Mouse (Mus musculus): Measurements from ENCODE around the gene Mum1. TPM values are rescaled to one million over a fixed set of nuclear protein-coding genes. Genes with fewer than 3 reads are reported as not detected.

Gene Mum1
- polyA plus RNA-seq (2017; shearing (Covaris generic)): 10 to 100 TPM; 70.6 to 76.2 TPM

GRCm38 (mm10) chr10:80226416-80227165 is at the start of gene Mum1:
Gene Mum1, plus strand, starts transcription at chr10:80226434.

GRCm38 (mm10) chr10:80179068-80180051 is 46.9 kb upstream of the Mum1 start, which contains the start of gene Efna2:
Gene Efna2, plus strand, starts transcription at chr10:80179482.

GRCm38 (mm10) chr10:80248971-80249640 is 22.9 kb downstream of the Mum1 start, which contains the start of gene Ndufs7:
Gene Ndufs7, plus strand, starts transcription at chr10:80249121.

GRCm38 (mm10) chr10:80260642-80261584 is 34.7 kb downstream of the Mum1 start, which contains the start of the genes Gamt and Dazap1:
Gene Gamt, minus strand, starts transcription at chr10:80261012.
Gene Dazap1, plus strand, starts transcription at chr10:80261486.

GRCm38 (mm10) chr10:80292251-80293146 is 66.3 kb downstream of the Mum1 start, which contains the start of gene Rps15:
Gene Rps15, plus strand, starts transcription at chr10:80292453.

Other genes starting within 250 kb of the Mum1 start
- gene Tmem259, start 242.1 kb upstream of the Mum1 start, polyA plus RNA-seq (2017; shearing (Covaris generic)): 10 to 100 TPM; 24.8 to 28.5 TPM
- 100 to 1,000 TPM; 650 to 940 TPM for gene Cnn2, start 237.8 kb upstream of the Mum1 start, polyA plus RNA-seq (2017; shearing (Covaris generic))
- gene Abca7, start 229.9 kb upstream of the Mum1 start, polyA plus RNA-seq (2017; shearing (Covaris generic)): 10 to 100 TPM; 21.2 to 46.3 TPM
- 100 to 1,000 TPM; 587 to 734 TPM for gene Arhgap45, start 209.8 kb upstream of the Mum1 start, polyA plus RNA-seq (2017; shearing (Covaris generic))
- gene Polr2e, start 186.6 kb upstream of the Mum1 start, polyA plus RNA-seq (2017; shearing (Covaris generic)): 100 to 1,000 TPM; 167 to 199 TPM
- 100 to 1,000 TPM; 438 to 449 TPM for gene Gpx4, start 179.3 kb upstream of the Mum1 start, polyA plus RNA-seq (2017; shearing (Covaris generic))
- gene Sbno2, start 120.9 kb upstream of the Mum1 start, polyA plus RNA-seq (2017; shearing (Covaris generic)): 10 to 100 TPM; 34.5 to 48.9 TPM
- gene Stk11, start 110.6 kb upstream of the Mum1 start, polyA plus RNA-seq (2017; shearing (Covaris generic)): 10 to 100 TPM; 32.3 to 56.4 TPM
- gene Atp5d, start 87.8 kb upstream of the Mum1 start, polyA plus RNA-seq (2017; shearing (Covaris generic)): 100 to 1,000 TPM; 430 to 441 TPM
- gene Cbarp, start 85.6 kb upstream of the Mum1 start, polyA plus RNA-seq (2017; shearing (Covaris generic)): 1 to 10 TPM; 1.8 to 1.9 TPM
- 1 to 10 TPM; 3.1 to 8.5 TPM for gene Midn, start 78.2 kb upstream of the Mum1 start, polyA plus RNA-seq (2017; shearing (Covaris generic))
- 100 to 1,000 TPM; 134 to 324 TPM for gene Cirbp, start 60.4 kb upstream of the Mum1 start, polyA plus RNA-seq (2017; shearing (Covaris generic))
- 10 to 100 TPM; 19.3 to 25.7 TPM for gene 1600002K03Rik, start 53.5 kb upstream of the Mum1 start, polyA plus RNA-seq (2017; shearing (Covaris generic))
- not detected for gene Efna2, start 47.0 kb upstream of the Mum1 start, polyA plus RNA-seq (2017; shearing (Covaris generic))
- gene Ndufs7, start 22.7 kb downstream of the Mum1 start, polyA plus RNA-seq (2017; shearing (Covaris generic)): 100 to 1,000 TPM; 209 to 294 TPM
- gene Gamt, start 34.6 kb downstream of the Mum1 start, polyA plus RNA-seq (2017; shearing (Covaris generic)): 1 to 10 TPM in 1 of 2 experiments, under 1 TPM in 1; 0.42 to 1.2 TPM
- 10 to 100 TPM; 76.9 to 90.0 TPM for gene Dazap1, start 35.1 kb downstream of the Mum1 start, polyA plus RNA-seq (2017; shearing (Covaris generic))
- gene Rps15, start 66.0 kb downstream of the Mum1 start, polyA plus RNA-seq (2017; shearing (Covaris generic)): 1,000 to 10,000 TPM in 1 of 2 experiments, 100 to 1,000 TPM in 1; 654 to 1,041 TPM
- gene Apc2, start 69.5 kb downstream of the Mum1 start, polyA plus RNA-seq (2017; shearing (Covaris generic)): under 1 TPM; 0.04 to 0.35 TPM
- 10 to 100 TPM; 78.4 to 84.3 TPM for gene 2310011J03Rik, start 94.1 kb downstream of the Mum1 start, polyA plus RNA-seq (2017; shearing (Covaris generic))
- gene Pcsk4, start 103.1 kb downstream of the Mum1 start, polyA plus RNA-seq (2017; shearing (Covaris generic)): 10 to 100 TPM; 11.4 to 20.0 TPM
- under 1 TPM; 0.31 to 0.75 TPM for gene Reep6, start 103.5 kb downstream of the Mum1 start, polyA plus RNA-seq (2017; shearing (Covaris generic))
- gene Adamtsl5, start 122.0 kb downstream of the Mum1 start, polyA plus RNA-seq (2017; shearing (Covaris generic)): not detected
- not detected for gene Plk5, start 130.0 kb downstream of the Mum1 start, polyA plus RNA-seq (2017; shearing (Covaris generic))
- 1 to 10 TPM; 3.3 to 4.1 TPM for gene Mex3d, start 161.2 kb downstream of the Mum1 start, polyA plus RNA-seq (2017; shearing (Covaris generic))
- gene Mbd3, start 173.1 kb downstream of the Mum1 start, polyA plus RNA-seq (2017; shearing (Covaris generic)): 100 to 1,000 TPM; 134 to 152 TPM
- 100 to 1,000 TPM; 265 TPM for gene Uqcr11, start 180.4 kb downstream of the Mum1 start, polyA plus RNA-seq (2017; shearing (Covaris generic))
- gene Tcf3, start 207.2 kb downstream of the Mum1 start, polyA plus RNA-seq (2017; shearing (Covaris generic)): 100 to 1,000 TPM; 101 to 107 TPM

Measured in activated CD4-positive, CD25-positive, alpha-beta regulatory T cell (primary cell).